Mouse (Mus musculus): ENCODE data around the gene Elk3.

Elk3 gene

GRCm38 (mm10) chr10:93293621-93294020, 17.3 kb downstream of the Elk3 start:
- no peak for DNase-seq (ENCODE audit: low spot score)

GRCm38 (mm10) chr10:93291843-93292242, 19.1 kb downstream of the Elk3 start:
- DNase-seq (ENCODE audit: low spot score), result peak; percentile 82

- DNase-seq (ENCODE audit: low spot score), result peak; percentile 48
Measured at GRCm38 (mm10) chr10:93291352-93291751, 19.6 kb downstream of the Elk3 start.

- no peak for DNase-seq (ENCODE audit: low spot score)
Measured at GRCm38 (mm10) chr10:93289404-93289803, 21.5 kb downstream of the Elk3 start.

GRCm38 (mm10) chr10:93288336-93288735, 22.6 kb downstream of the Elk3 start:
- DNase-seq (ENCODE audit: low spot score), result no peak

GRCm38 (mm10) chr10:93287551-93288145, 23.3 kb downstream of the Elk3 start:
- DNase-seq (ENCODE audit: low spot score), result no peak

GRCm38 (mm10) chr10:93285489-93285888, 25.4 kb downstream of the Elk3 start:
- no peak for DNase-seq (ENCODE audit: low spot score)

- DNase-seq (ENCODE audit: low spot score), result no peak
Measured at GRCm38 (mm10) chr10:93283258-93283657, 27.7 kb downstream of the Elk3 start.

GRCm38 (mm10) chr10:93282526-93282964, 28.4 kb downstream of the Elk3 start:
- no peak for DNase-seq (ENCODE audit: low spot score)

- no peak for DNase-seq (ENCODE audit: low spot score)
Measured at GRCm38 (mm10) chr10:93281092-93281491, 29.8 kb downstream of the Elk3 start.

- DNase-seq (ENCODE audit: low spot score), result no peak
Measured at GRCm38 (mm10) chr10:93280586-93280985, 30.3 kb downstream of the Elk3 start.

- DNase-seq (ENCODE audit: low spot score), result no peak
Measured at GRCm38 (mm10) chr10:93279062-93279461, 31.9 kb downstream of the Elk3 start.

- no peak for DNase-seq (ENCODE audit: low spot score)
Measured at GRCm38 (mm10) chr10:93278361-93278760, 32.6 kb downstream of the Elk3 start.

GRCm38 (mm10) chr10:93276857-93277256, 34.1 kb downstream of the Elk3 start:
- DNase-seq (ENCODE audit: low spot score), result no peak

- DNase-seq (ENCODE audit: low spot score), result no peak
Measured at GRCm38 (mm10) chr10:93276349-93276763, 34.6 kb downstream of the Elk3 start.

- DNase-seq (ENCODE audit: low spot score), result no peak
Measured at GRCm38 (mm10) chr10:93275212-93276136, 35.5 kb downstream of the Elk3 start.

- no peak for DNase-seq (ENCODE audit: low spot score)
Measured at GRCm38 (mm10) chr10:93274277-93274696, 36.6 kb downstream of the Elk3 start.

GRCm38 (mm10) chr10:93272986-93273982, 37.7 kb downstream of the Elk3 start:
- DNase-seq (ENCODE audit: low spot score), result no peak

- DNase-seq (ENCODE audit: low spot score), result no peak
Measured at GRCm38 (mm10) chr10:93271831-93272230, 39.1 kb downstream of the Elk3 start.

GRCm38 (mm10) chr10:93270889-93271460, 40.0 kb downstream of the Elk3 start:
- no peak for DNase-seq (ENCODE audit: low spot score)

- DNase-seq (ENCODE audit: low spot score), result no peak
Measured at GRCm38 (mm10) chr10:93269744-93270143, 41.2 kb downstream of the Elk3 start.

- DNase-seq (ENCODE audit: low spot score), result no peak
Measured at GRCm38 (mm10) chr10:93268339-93268738, 42.6 kb downstream of the Elk3 start.

Measured in urinary bladder, postnatal 25 days (tissue).